Mouse (Mus musculus) frontal cortex, adult 2 months (tissue): ENCODE measurements around the gene Spice1. TPM values are rescaled to one million over a fixed set of nuclear protein-coding genes. Genes with fewer than 3 reads are reported as not detected.

Source experiments
- DNase-seq, 2 experiments: peaks; one replicate each; pipeline ENCODE4 v3.0.0; 2022; ENCODE audit warnings: low spot score in 1 of 2; ENCODE audit errors: extremely low spot score in 1 of 2
- polyA plus RNA-seq: library from polyadenylated mRNA; depleted of rRNA; stranded (reverse); fragments of >200 nt; gene quantifications from 2 replicates; pipeline ENCODE4 v1.2.3, GENCODE M21; 2012; rRNA removed

Spice1 gene
- 14.2 and 19.6 TPM in 2 replicates for polyA plus RNA-seq

GRCm38 (mm10) chr16:44347071-44347901 is at the start of gene Spice1:
Gene Spice1, plus strand, starts transcription at chr16:44347121.
- peak; percentile 76 to 95 for DNase-seq

- no peak for DNase-seq
These were observed 47.4 kb upstream of the Spice1 start for GRCm38 (mm10) chr16:44299438-44300093.

DNA sequence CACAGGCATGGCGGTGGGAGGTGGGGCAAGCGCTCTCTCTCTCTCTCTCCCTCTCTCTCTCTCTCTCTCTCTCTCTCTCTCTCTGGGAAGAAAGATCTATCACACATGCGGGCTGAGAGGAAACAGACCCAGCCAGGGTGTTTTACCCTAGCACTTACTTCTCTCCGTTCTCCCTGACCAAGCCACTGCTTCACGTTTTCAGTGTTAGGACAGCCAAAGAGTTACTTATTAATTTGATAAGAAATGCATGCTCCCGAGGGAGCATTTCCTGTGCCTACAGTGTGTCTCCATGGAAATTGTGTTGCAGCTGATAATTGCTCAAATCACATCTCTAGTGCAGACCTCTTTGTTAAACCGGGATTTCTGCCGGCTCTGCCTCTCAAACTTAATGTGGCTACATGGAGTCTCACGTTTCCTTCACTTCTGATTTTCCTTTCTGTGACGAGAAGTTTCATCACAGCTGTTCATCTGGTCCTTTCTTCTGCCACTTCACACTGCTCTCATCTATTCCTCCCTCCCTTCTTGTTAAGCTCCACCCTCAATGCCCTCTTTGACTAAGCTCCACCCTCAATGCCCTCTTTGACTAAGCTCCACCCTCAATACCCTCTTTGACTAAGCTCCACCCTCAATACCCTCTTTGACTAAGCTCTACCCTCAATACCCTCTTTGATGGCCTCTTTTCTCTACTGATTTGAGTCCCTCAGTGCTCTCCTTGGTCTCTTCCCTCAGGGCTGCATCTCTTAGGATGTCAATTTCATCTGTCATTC is 44.6 kb upstream of the Spice1 start:
- no peak for DNase-seq

DNA sequence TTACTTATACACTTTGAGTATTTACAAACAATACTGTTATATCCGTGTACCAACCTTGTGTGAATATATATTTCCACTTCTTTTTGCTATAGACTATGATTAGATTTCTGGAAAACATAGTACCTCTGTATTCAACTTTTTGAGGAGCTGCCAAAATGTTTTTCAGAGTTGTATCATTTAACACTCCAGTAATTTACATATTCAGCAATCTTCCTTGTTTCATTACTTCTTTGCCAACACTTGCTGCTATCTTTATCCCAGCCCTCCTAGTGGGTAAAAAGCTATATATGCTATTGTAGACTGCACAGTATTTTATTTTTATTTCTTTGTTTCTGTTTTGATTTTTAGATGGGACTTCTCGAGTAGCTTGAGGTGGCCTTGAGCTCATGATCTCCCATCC is 43.1 kb upstream of the Spice1 start:
- peak in 1 of 2 experiments; percentile 44 for DNase-seq

GRCm38 (mm10) chr16:44305606-44306005 is 41.3 kb upstream of the Spice1 start:
- no peak for DNase-seq

DNA sequence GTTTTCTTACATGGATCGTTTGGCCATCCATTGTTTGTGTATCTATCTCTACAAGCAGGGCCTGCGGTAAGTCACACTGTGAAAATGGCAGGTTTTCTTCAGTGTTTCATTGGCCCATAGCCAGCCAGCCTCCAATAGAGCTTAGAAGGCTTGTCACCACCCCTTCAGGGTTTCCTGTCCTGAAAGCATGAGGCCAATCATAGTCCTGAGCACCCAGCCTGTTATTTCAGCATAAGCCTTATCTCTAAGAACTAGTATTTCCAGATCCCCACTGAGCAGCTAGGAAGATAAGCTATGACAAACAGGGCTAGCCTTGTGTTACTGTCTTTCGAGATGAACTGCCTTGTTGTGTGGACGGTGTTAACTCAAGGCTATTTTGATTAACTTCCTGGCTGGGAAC is 33.5 kb upstream of the Spice1 start:
- no peak for DNase-seq

GRCm38 (mm10) chr16:44316350-44316749 is 30.6 kb upstream of the Spice1 start:
- no peak for DNase-seq

DNA sequence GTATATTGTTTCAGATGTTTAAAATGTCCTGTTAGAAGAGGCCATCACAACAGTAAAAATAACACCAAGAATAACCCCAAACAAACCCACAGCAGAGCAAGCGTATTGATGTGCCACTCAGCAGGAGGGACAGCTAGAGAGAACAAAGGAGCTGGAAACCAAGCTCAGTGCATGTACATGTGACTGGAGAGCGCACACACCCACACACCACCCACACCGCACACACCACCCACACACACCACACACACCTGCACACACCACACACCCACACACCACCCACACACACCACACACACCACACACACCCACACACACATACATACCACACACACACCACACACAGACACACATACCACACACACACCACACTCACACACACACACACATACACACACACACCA is 26.7 kb upstream of the Spice1 start:
- DNase-seq, result no peak

DNA sequence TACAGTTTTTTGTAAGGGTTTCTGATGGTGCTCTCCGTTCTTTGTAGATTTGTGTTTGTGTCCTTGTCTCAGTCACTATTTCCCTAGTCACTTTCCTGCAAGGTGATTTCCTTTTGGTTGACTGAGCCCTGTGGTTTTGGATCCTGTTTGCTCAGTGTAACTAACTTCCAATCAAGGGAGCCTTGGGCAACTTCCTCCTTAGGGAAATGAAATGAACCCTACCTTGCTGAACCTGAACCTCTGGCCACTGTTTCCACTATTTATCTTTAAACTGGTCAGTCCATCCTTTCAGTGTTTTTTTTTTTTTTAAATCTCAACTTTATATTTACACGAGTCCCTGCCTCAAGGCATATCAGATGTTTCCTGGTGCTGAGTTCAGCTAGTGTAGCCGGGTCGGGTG is 18.3 kb upstream of the Spice1 start:
- DNase-seq, result no peak

DNA sequence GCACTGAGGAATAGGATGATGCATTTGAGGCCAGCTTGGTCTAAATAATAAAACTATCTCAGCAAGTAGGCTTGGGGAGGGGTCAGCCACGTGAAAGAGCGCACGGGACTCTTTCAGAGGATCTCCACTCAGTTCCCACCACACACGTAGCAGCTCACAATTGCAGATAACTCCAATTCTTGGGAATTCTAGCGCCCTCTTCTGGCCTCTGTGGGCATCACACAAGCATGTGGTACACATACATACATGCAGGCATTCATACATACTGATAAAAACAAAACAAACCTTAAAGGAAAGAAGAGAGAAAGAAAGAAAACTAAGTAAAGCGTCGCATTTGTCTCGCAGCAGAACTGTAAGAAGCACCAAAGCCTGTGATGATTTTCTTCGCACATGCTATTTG is 16.3 kb upstream of the Spice1 start:
- peak in 1 of 2 experiments; percentile 29 for DNase-seq

DNA sequence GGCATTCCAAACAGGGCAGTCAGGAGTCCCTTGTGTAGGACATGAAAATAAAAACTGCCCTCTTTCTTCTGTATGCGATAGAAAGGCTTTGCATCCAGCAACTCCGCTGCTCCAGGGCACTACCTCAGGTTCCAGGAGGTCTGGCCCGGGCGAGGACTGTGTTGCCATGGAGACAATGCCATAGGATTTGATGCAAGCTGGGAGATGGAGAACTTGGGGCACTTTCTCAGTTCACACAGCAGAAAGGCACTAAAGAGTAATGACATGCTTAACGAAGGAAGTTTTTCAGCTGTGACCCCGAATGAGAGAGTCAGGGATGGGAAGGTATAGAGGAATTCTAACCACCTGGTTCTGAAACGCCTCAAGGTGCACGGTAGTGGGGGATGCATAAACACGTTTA is 15.8 kb upstream of the Spice1 start:
- peak in 1 of 2 experiments; percentile 54 for DNase-seq

DNA sequence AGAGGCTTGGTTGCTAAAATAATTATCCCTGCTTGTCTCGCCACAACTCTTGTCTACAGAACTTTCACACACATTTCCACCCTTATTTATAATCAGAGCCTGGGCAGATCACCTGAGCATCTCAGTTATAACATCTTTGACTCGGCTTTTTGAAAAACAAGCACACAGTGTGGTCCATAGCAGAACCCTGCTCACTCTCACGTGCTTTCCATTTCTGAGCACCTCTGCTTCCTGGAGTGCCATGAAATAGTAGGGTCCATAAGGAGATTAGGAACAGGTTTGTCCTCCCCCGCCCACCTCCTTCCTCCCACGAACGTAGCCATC is 15.3 kb upstream of the Spice1 start:
- peak in 1 of 2 experiments; percentile 31 for DNase-seq

GRCm38 (mm10) chr16:44331995-44332860 is 14.7 kb upstream of the Spice1 start:
- DNase-seq, result peak in 1 of 2 experiments; percentile 49

DNA sequence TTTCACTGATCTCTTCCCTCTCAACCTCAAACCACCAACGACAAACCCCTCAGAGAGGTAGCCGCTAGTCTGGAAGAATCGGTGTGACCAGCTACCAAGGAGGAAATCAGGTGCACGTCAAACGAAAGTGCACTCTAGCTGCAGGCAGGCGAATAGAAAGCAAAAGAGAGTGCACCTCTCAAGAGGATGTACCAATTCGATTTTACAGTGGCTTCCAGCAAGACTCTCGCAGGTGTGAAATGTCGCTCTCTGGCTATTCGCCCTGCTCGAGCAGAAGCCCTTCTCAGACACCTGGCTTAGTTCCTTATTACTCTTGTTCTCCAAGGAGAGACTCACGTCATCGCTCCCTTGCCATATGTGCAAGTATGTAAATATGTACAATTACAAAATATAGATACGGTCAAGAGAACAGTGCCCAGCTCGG is 14.0 kb upstream of the Spice1 start, which contains the start of gene Sidt1:
Gene Sidt1 (minus strand): TSS at position 336 of the 424 bp plus-strand sequence.
- DNase-seq, result peak in 1 of 2 experiments; percentile 60

GRCm38 (mm10) chr16:44337541-44337940 is 9.4 kb upstream of the Spice1 start:
- DNase-seq, result no peak

- no peak for DNase-seq
These were observed 3.0 kb downstream of the Spice1 start for GRCm38 (mm10) chr16:44349801-44350397.

- DNase-seq, result no peak
These were observed 9.4 kb downstream of the Spice1 start for GRCm38 (mm10) chr16:44356291-44356690.

- DNase-seq, result no peak
These were observed 10.8 kb downstream of the Spice1 start for GRCm38 (mm10) chr16:44357571-44358268.
